Mouse (Mus musculus) kidney, postnatal 0 days (tissue): ENCODE results near the gene Zbtb20. TPM values are rescaled to one million over a fixed set of nuclear protein-coding genes. Genes with fewer than 3 reads are reported as not detected.

Source experiments
- ATAC-seq: fragments of 200-750 bp; cut with Nextera tagmentation; replicated peaks from 2 replicates; pipeline ENCODE4 v1.8.0; 2017; ENCODE audit warnings: low read depth, moderate number of reproducible peaks, moderate TSS enrichment, moderate library complexity; ENCODE audit not compliant: low FRiP score
- DNase-seq: peaks from one replicate; pipeline ENCODE4 v3.0.0-alpha.2; 2016; ENCODE audit warnings: low spot score
- H3K27ac ChIP-seq: fragments of 300-500 bp; sonication (generic); 2 replicates; pipeline ENCODE4 v1.5.1; 2014; ENCODE audit warnings: mild to moderate bottlenecking
- H3K27me3 ChIP-seq: fragments of 300-500 bp; sonication (generic); 2 replicates; pipeline ENCODE4 v1.6.1; 2014; ENCODE audit warnings: low read length, mixed read lengths; ENCODE audit not compliant: insufficient read depth
- H3K36me3 ChIP-seq: fragments of 300-500 bp; sonication (generic); 2 replicates; pipeline ENCODE4 v1.6.1; 2014; ENCODE audit warnings: low read length, mixed read lengths; ENCODE audit not compliant: insufficient read depth
- H3K4me1 ChIP-seq: fragments of 300-500 bp; sonication (generic); replicated peaks from 2 replicates; pipeline ENCODE4 v1.6.1; 2014; ENCODE audit warnings: antibody characterized with exemption, low read length, mixed read lengths; ENCODE audit not compliant: insufficient read depth
- H3K4me2 ChIP-seq: fragments of 300-500 bp; sonication (generic); 2 replicates; pipeline ENCODE4 v1.6.1; 2014; ENCODE audit warnings: mild to moderate bottlenecking, low read length, moderate library complexity, mixed read lengths
- H3K4me3 ChIP-seq: fragments of 300-500 bp; sonication (generic); replicated peaks from 2 replicates; pipeline ENCODE4 v1.5.1; 2014; ENCODE audit warnings: low read depth, low read length
- H3K9ac ChIP-seq: fragments of 300-500 bp; sonication (generic); 2 replicates; pipeline ENCODE4 v1.6.1; 2014; ENCODE audit warnings: low read depth, low read length
- H3K9me3 ChIP-seq: fragments of 300-500 bp; sonication (generic); replicated peaks from 2 replicates; pipeline ENCODE4 v1.6.1; 2016; ENCODE audit warnings: low read length, inconsistent platforms, mixed read lengths
- CTCF ChIP-seq: IDR thresholded peaks from 2 replicates; pipeline ENCODE4 v1.5.1; 2016; ENCODE audit warnings: antibody characterized with exemption, low read depth, mild to moderate bottlenecking, moderate library complexity
- WGBS: fragments of 180-500 bp; shearing (Covaris S2); extraction: QIAGEN DNeasy Blood & Tissue Kit; methylation state at CpG from one replicate; pipeline ENCODE4 v1.1.7; 2014; 5-methylcytosine and 5-hydroxymethylcytosine counted together
- polyA plus RNA-seq: library from polyadenylated mRNA; unstranded; fragments of >200 nt; fragmentation: Nextera tagmentation; extraction: Ambion mirVana; gene quantifications from 2 replicates; pipeline ENCODE4 v1.2.1, GENCODE M21; 2015

The Zbtb20 gene
- 36.8 and 43.9 TPM in 2 replicates for polyA plus RNA-seq

- ATAC-seq (no peak), DNase-seq (no peak)
- H3K27ac ChIP-seq = peak within 1 kb of the TSS; percentile 99
- H3K9ac ChIP-seq = peak within 1 kb of the TSS; percentile 89
- peak within 1 kb of the TSS; percentile 71 for H3K4me3 ChIP-seq
- 2% methylated on average over 8 of the region's 8 CpGs for WGBS
- no peaks in the 10 kb centered on the region for H3K36me3 ChIP-seq
- no peaks in the 10 kb centered on the region for H3K9me3 ChIP-seq
- no peaks in the 10 kb centered on the region for H3K27me3 ChIP-seq
- peak within 1 kb of the TSS; percentile 78 for H3K4me2 ChIP-seq
- H3K4me1 ChIP-seq = no peaks in the 10 kb centered on the region; the same call in 1 of the 2 replicates
- no peak for TF ChIP-seq CTCF
Observed at GRCm38 (mm10) chr16:42875852-42875980, at the start of gene Zbtb20. Zbtb20 (plus strand) TSS chr16:42875881.

DNA sequence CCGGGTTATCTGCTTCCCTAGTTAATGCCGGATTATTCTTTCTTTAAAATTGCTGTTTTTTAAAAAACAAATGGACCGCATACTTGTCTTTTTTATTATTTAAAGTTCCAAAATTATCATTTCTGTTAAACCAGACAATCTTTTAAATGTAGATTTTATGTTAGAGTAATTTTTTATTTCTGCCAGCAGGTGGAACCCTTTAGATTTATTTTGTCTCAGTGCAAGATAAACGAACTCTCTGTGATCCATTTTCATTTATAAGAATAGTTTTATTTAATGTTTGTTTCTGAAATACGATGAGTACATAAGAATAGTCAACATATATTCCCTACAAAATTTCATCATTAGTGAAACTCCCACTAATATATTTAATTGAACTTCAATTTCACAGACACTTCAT, 39.7 kb upstream of the Zbtb20 start:
- peak; percentile 65 for TF ChIP-seq CTCF
- no peak overlapping the region for H3K4me2 ChIP-seq
- H3K4me3 ChIP-seq = no peak overlapping the region
- 62% methylated on average over 5 of the region's 5 CpGs for WGBS
- H3K36me3 ChIP-seq = no peaks in the 10 kb centered on the region
- H3K9me3 ChIP-seq = no peaks in the 10 kb centered on the region
- no peak overlapping the region for H3K27ac ChIP-seq
- no peak for ATAC-seq
- no peaks in the 10 kb centered on the region for H3K27me3 ChIP-seq
- no peak overlapping the region for H3K9ac ChIP-seq
- H3K4me1 ChIP-seq = no peaks in the 10 kb centered on the region
- DNase-seq = peak; percentile 76

GRCm38 (mm10) chr16:42836404-42837120, 39.1 kb upstream of the Zbtb20 start:
- ATAC-seq (no peak), DNase-seq (no peak)
- Histone ChIP-seq H3K9ac (no peak overlapping the region), H3K27ac (no peak overlapping the region), H3K36me3 (no peaks in the 10 kb centered on the region), H3K27me3 (no peaks in the 10 kb centered on the region), H3K4me3 (no peak overlapping the region), H3K4me2 (no peak overlapping the region), H3K9me3 (no peaks in the 10 kb centered on the region), H3K4me1 (no peaks in the 10 kb centered on the region)
- WGBS = 63% methylated on average over 2 of the region's 2 CpGs
- no peak for TF ChIP-seq CTCF

GRCm38 (mm10) chr16:42838226-42838625, 37.5 kb upstream of the Zbtb20 start:
- H3K9ac ChIP-seq = no peak overlapping the region
- H3K27ac ChIP-seq = no peak overlapping the region
- no peak for TF ChIP-seq CTCF
- no peaks in the 10 kb centered on the region for H3K27me3 ChIP-seq
- no peak for DNase-seq
- no peak for ATAC-seq
- H3K9me3 ChIP-seq = no peaks in the 10 kb centered on the region
- H3K4me3 ChIP-seq = no peak overlapping the region
- no peaks in the 10 kb centered on the region for H3K4me1 ChIP-seq
- no peaks in the 10 kb centered on the region for H3K36me3 ChIP-seq
- no peak overlapping the region for H3K4me2 ChIP-seq
- 92% methylated on average over 4 of the region's 4 CpGs for WGBS

- WGBS = 54% methylated on average over 3 of the region's 3 CpGs
- Histone ChIP-seq H3K4me2 (no peak overlapping the region), H3K36me3 (no peaks in the 10 kb centered on the region), H3K27me3 (no peaks in the 10 kb centered on the region), H3K27ac (no peak overlapping the region), H3K9me3 (no peaks in the 10 kb centered on the region), H3K4me3 (no peak overlapping the region), H3K4me1 (no peaks in the 10 kb centered on the region), H3K9ac (no peak overlapping the region)
- TF ChIP-seq CTCF = no peak
- DNase-seq (no peak), ATAC-seq (no peak)
Observed at GRCm38 (mm10) chr16:42857564-42858183, 18.0 kb upstream of the Zbtb20 start.

DNA sequence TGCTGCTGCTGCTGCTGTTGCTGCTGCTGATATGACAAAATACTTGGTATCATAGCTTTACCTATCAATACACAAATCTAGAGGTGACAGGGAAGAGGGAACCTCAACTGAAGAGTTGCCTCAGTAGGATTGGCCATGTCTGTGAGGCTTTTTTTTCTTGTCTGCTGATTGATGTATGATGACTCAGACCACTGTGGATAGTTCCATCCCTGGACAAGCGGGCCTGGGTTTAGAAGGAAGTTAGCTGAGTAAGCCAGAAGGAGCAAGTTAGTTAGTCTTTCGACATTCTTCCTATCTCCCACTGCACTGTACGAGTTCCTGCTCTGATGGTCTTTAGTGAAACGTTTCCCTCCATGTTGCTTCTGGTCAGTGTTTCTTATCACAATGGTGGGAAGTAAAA, 16.4 kb upstream of the Zbtb20 start:
- Histone ChIP-seq H3K27me3 (no peaks in the 10 kb centered on the region), H3K4me1 (no peaks in the 10 kb centered on the region), H3K9ac (no peak overlapping the region), H3K36me3 (no peaks in the 10 kb centered on the region), H3K9me3 (no peaks in the 10 kb centered on the region), H3K27ac (no peak overlapping the region), H3K4me2 (no peak overlapping the region), H3K4me3 (no peak overlapping the region)
- ATAC-seq (no peak), DNase-seq (no peak)
- WGBS = 88% methylated on average over 4 of the region's 4 CpGs
- no peak for TF ChIP-seq CTCF

DNA sequence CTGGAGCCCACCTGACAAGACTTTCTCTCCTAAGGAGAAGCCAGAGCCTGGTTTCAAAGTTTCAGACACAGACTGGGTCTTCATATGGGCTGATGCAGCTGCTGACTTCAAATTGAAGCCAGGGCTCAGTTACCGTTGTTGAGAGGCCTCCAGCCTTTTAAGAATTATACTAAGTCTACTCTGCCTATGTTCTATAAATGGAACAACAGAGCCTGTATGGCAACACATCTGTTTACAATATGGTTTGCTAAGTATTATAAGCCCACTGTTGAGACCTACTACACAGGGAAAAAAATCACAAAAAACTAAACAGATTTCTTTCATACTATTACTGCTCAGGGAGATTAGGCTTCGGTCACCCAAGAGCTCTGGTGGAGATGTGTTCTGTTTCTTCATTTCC, 12.4 kb upstream of the Zbtb20 start:
- H3K4me3 ChIP-seq = no peak overlapping the region
- H3K27ac ChIP-seq = no peak overlapping the region
- no peaks in the 10 kb centered on the region for H3K36me3 ChIP-seq
- no peak overlapping the region for H3K4me2 ChIP-seq
- H3K4me1 ChIP-seq = no peaks in the 10 kb centered on the region
- ATAC-seq = no peak
- DNase-seq = no peak
- WGBS = 84% methylated on average over 2 of the region's 2 CpGs
- H3K9me3 ChIP-seq = no peaks in the 10 kb centered on the region
- TF ChIP-seq CTCF = no peak
- no peak overlapping the region for H3K9ac ChIP-seq
- H3K27me3 ChIP-seq = no peaks in the 10 kb centered on the region
